Mouse (Mus musculus): Measurements from ENCODE around the gene Fbxl18. TPM values are rescaled to one million over a fixed set of nuclear protein-coding genes. Genes with fewer than 3 reads are reported as not detected.
A peak's percentile ranks its signal among the peaks of the same experiment; 100 is the strongest.

Gene Fbxl18
- polyA plus RNA-seq, 1 experiment: 8.9 TPM

DNA sequence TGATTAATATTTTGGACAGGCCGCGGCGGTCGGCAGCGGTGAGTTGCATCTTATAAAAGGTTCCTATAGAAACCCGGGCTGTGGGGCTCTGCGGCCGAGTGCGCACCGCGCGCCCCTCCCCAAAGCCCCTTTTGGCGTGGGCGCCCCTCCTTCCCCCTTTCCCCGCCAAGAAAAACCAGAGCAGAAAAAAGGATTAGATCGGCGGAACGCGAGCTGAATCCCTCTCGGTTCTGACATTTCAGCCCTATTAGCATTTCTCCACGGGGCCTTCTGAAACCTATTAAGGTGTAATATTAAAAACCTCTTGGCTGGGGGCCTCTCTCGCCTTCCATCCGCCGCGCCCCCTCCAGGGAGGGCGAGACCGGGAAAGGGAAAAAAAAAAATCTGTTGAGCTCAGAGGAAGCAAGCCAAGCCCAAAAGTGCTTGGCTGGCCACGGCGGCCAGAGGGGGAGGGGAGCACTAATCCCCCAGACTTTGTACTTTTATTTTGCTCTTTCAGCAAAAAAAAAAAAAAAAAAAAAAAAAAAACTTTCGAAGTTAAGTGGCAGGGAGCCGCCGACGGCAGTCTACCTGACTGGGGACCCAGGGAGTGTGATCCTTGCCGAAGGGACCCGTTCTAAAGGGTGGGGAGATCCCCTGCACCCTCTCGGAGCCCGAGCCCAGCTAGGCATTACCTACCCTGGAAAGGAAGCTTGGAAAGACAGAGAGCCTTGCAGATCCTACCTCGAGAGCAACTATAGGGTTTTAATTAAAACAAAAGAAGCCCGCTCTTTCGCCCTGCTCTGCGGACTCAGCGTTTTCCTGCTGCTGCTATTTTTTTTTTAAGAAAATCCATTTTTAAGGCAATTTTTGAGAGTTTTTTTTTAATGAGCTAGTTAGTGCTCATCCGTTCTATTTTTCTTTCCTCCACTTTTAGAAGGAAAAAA, 76.5 kb downstream of the Fbxl18 start:
- Histone ChIP-seq H3K4me1 (ENCODE audit: control insufficient read depth, insufficient read depth, low read length) (peaks cover 17% of the 10 kb centered on the region), H3K27ac (ENCODE audit: control insufficient read depth, insufficient read depth, low read depth, low read length) (peak overlapping the region; percentile 93), H3K4me3 (ENCODE audit: control insufficient read depth, low read depth, low read length) (peak overlapping the region; percentile 81), H3K36me3 (ENCODE audit: control insufficient read depth, insufficient read depth, low read length) (no peaks in the 10 kb centered on the region), H3K27me3 (ENCODE audit: control insufficient read depth, insufficient read depth, low read length) (no peaks in the 10 kb centered on the region; the same call in 1 of the 2 replicates)
- TF ChIP-seq CTCF (IDR thresholded peaks at IDR 0.05; ENCODE audit: control insufficient read depth, insufficient read depth, insufficient replicate concordance, low read depth, low read length): no peak
- TF ChIP-seq POLR2A (IDR thresholded peaks at IDR 0.05; ENCODE audit: control insufficient read depth, low read depth, low read length): no peak

DNA sequence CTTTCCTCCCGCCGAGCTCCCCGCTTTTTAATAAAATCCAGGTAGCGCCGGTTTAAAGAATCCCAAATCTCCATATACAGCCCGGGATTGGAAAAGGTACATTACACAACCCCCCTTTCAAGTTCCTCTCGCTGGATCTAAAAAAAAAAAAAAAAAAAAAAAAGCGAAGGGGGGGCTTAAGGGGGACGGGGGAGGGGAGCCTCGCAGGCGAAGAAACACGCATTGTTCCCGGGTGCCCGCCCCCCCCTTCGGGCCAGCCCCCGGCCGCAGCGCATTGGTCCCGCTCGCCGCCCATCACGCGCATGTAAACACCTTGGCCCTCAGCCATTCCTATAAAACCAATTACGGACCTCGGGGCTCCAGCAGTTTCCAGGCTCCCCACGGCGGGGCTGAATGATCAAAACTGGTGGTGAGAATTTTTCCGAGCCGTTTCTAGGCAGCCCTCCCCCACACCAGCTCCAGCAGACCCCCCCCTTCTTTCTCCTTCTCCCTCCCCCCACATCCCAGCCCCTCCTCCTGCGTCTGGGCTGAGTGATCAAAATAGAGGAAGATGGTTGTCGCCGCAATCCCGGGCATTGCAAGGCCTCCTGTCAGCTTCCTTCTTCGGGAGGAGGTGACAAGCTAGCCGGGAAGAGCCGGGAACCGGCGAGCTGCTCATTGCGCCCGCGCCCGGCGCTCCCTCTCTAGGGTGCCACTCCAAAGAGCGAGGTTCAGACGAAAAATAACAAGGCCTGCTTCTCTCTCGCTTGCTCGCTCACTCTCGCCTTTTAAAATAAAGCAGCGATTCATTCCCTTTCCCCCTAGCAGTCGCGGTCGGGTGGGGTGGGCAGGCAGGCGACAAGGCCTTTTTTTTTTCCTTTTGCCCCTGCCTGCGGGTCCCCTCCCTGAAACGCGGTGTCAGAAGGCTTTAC, 77.4 kb downstream of the Fbxl18 start, which contains the start of gene Tnrc18:
Gene Tnrc18, minus strand, starts transcription at position 139 of the 911 bp plus-strand sequence.
- H3K27ac ChIP-seq (ENCODE audit: control insufficient read depth, insufficient read depth, low read depth, low read length): peak within 1 kb of the TSS; percentile 93
- H3K36me3 ChIP-seq (ENCODE audit: control insufficient read depth, insufficient read depth, low read length): no peaks in the 10 kb centered on the region
- no peak for TF ChIP-seq CTCF (IDR thresholded peaks at IDR 0.05; ENCODE audit: control insufficient read depth, insufficient read depth, insufficient replicate concordance, low read depth, low read length)
- TF ChIP-seq POLR2A (IDR thresholded peaks at IDR 0.05; ENCODE audit: control insufficient read depth, low read depth, low read length): peak; percentile 54; the same call in 1 of the 2 replicates
- H3K27me3 ChIP-seq (ENCODE audit: control insufficient read depth, insufficient read depth, low read length): no peaks in the 10 kb centered on the region; the same call in 1 of the 2 replicates
- peaks cover 11% of the 10 kb centered on the region for H3K4me1 ChIP-seq (ENCODE audit: control insufficient read depth, insufficient read depth, low read length)
- peak within 1 kb of the TSS; percentile 88 for H3K4me3 ChIP-seq (ENCODE audit: control insufficient read depth, low read depth, low read length)

Other genes starting within 250 kb of the Fbxl18 start
- gene Slc29a4, start 202.9 kb downstream of the Fbxl18 start, polyA plus RNA-seq (2012; rRNA removed): 0.53 and 0.67 TPM in 2 replicates
- 35.9 and 39.9 TPM in 2 replicates for gene Tnrc18, start 77.8 kb downstream of the Fbxl18 start, polyA plus RNA-seq (2012; rRNA removed)
- 1,383 and 1,491 TPM in 2 replicates for gene Actb, start 11.3 kb upstream of the Fbxl18 start, polyA plus RNA-seq (2012; rRNA removed)
- 27.1 and 27.3 TPM in 2 replicates for gene Fscn1, start 64.9 kb upstream of the Fbxl18 start, polyA plus RNA-seq (2012; rRNA removed)
- 58.3 and 60.4 TPM in 2 replicates for gene Rnf216, start 217.6 kb upstream of the Fbxl18 start, polyA plus RNA-seq (2012; rRNA removed)